Mouse (Mus musculus): ENCODE data around the gene Tctn1.

GRCm38 (mm10) chr5:122242521-122243123, 21.6 kb downstream of the Tctn1 start:
- TF ChIP-seq POLR2A (IDR thresholded peaks at IDR 0.05; ENCODE audit: low read depth, low read length) (no peak), CTCF (IDR thresholded peaks at IDR 0.05; ENCODE audit: extremely low read depth, insufficient read depth, insufficient read length, insufficient replicate concordance) (no peak)
